10 mouse cellular contexts compared by ENCODE assay signal in genomic region chr17:30990254-30990653, GRCm38 (mm10). TPM values are rescaled to one million over a fixed set of nuclear protein-coding genes. Genes with fewer than 3 reads are reported as not detected.
DNase-seq lines count a peak whose midpoint lies in the region; ATAC-seq and TF ChIP-seq lines count a peak whose summit lies in the region.
"Had no signal": no experiment of that assay in that cellular context is flagged by ENCODE, and none has a peak within 500 bp of the region (broad histone marks: within the 10 kb centered on the region; RNA-seq: fewer than 3 reads in every experiment).

No protein-coding gene starts in this region.

- H3K4me2 ChIP-seq in liver, embryonic 12.5 days: no peak overlapping the region
- no peak overlapping the region for H3K4me2 ChIP-seq in limb, embryonic 11.5 days (ENCODE audit: low read depth, severe bottlenecking)
- H3K4me2 ChIP-seq: heart, embryonic 13.5 days had no signal

- DNase-seq in cerebellum, postnatal 14 days: peak; percentile 66
- DNase-seq in cerebellum, adult 11 months: no peak
- peak; percentile 9 for DNase-seq in liver
- peak; percentile 31 for DNase-seq in limb, embryonic 11.5 days (ENCODE audit: low spot score)
- no peak for DNase-seq in urinary bladder, adult 2 months (ENCODE audit: low spot score)

- TF ChIP-seq CTCF in bone marrow macrophage, adult 2 months (IDR thresholded peaks at IDR 0.05; ENCODE audit: low read depth, low read length): peak; percentile 16; the same call in 1 of the 2 replicates

- H3K4me3 ChIP-seq in liver, embryonic 12.5 days: no peak overlapping the region
- H3K4me3 ChIP-seq in bone marrow macrophage, adult 2 months (ENCODE audit: insufficient read depth, low read length): no peak overlapping the region
- no peak overlapping the region for H3K4me3 ChIP-seq in limb, embryonic 11.5 days (ENCODE audit: low read depth, low read length)
- H3K4me3 ChIP-seq: heart, embryonic 13.5 days had no signal

- H3K9me3 ChIP-seq in liver, embryonic 12.5 days (replicated peaks): no peaks in the 10 kb centered on the region
- no peaks in the 10 kb centered on the region for H3K9me3 ChIP-seq in limb, embryonic 11.5 days (ENCODE audit: control insufficient read depth, low read length)
- H3K9me3 ChIP-seq: heart, embryonic 13.5 days had no signal

- TF ChIP-seq POLR2A in bone marrow macrophage, adult 2 months (IDR thresholded peaks at IDR 0.05; ENCODE audit: borderline replicate concordance, low read depth, low read length): no peak

- no peak for ATAC-seq in liver, embryonic 12.5 days
- ATAC-seq in limb, embryonic 11.5 days (ENCODE audit: insufficient number of reproducible peaks, low FRiP score, low TSS enrichment, low read depth): no peak
- no peak for ATAC-seq in erythroid progenitor cell, adult 5-6 weeks (replicated peaks; ENCODE audit: low FRiP score, poor library complexity, severe bottlenecking)

- no peak overlapping the region for H3K27ac ChIP-seq in liver, embryonic 12.5 days
- no peak overlapping the region for H3K27ac ChIP-seq in bone marrow macrophage, adult 2 months (ENCODE audit: insufficient read depth, low read depth, low read length)
- no peak overlapping the region for H3K27ac ChIP-seq in limb, embryonic 11.5 days (replicated peaks; ENCODE audit: low read depth, low read length)
- H3K27ac ChIP-seq: heart, embryonic 13.5 days; macrophage had no signal

- no peaks in the 10 kb centered on the region for H3K4me1 ChIP-seq in liver, embryonic 12.5 days
- H3K4me1 ChIP-seq in bone marrow macrophage, adult 2 months (ENCODE audit: control insufficient read depth, insufficient read depth, low read length): no peaks in the 10 kb centered on the region
- no peaks in the 10 kb centered on the region for H3K4me1 ChIP-seq in limb, embryonic 11.5 days (ENCODE audit: control insufficient read depth, insufficient read depth, low read length)
- H3K4me1 ChIP-seq: heart, embryonic 13.5 days had no signal

- no peak overlapping the region for H3K9ac ChIP-seq in liver, embryonic 12.5 days
- H3K9ac ChIP-seq in limb, embryonic 11.5 days (ENCODE audit: low read length): no peak overlapping the region
- H3K9ac ChIP-seq: heart, embryonic 13.5 days had no signal

- 47% methylated on average over 10 of the region's 10 CpGs for WGBS in liver, embryonic 12.5 days (ENCODE audit: insufficient replicate concordance)
- 65% methylated on average over 10 of the region's 10 CpGs for WGBS in limb, embryonic 11.5 days

- peaks cover 16% of the 10 kb centered on the region for H3K27me3 ChIP-seq in liver, embryonic 12.5 days (replicated peaks)
- no peaks in the 10 kb centered on the region for H3K27me3 ChIP-seq in limb, embryonic 11.5 days (ENCODE audit: control insufficient read depth, insufficient read depth, low read length)

- H3K36me3 ChIP-seq in liver, embryonic 12.5 days: no peaks in the 10 kb centered on the region
- H3K36me3 ChIP-seq in limb, embryonic 11.5 days (ENCODE audit: control insufficient read depth, insufficient read depth, low read length): no peaks in the 10 kb centered on the region
- H3K36me3 ChIP-seq: heart, embryonic 13.5 days had no signal

RNA-seq across cellular contexts. Expression of gene Umodl1, which starts 35.8 kb away (rescaled TPM):
- not detected in 2 replicates for polyA plus RNA-seq in liver, embryonic 12.5 days (2016; fragmentation: Nextera tagmentation; extraction: Ambion mirVana)
- polyA plus RNA-seq in bone marrow macrophage, adult 2 months (2012; ENCODE audit: insufficient read depth, insufficient read length, missing spikeins): not detected in 2 replicates
- 0.09 TPM in 1 of 2 replicates, not detected in the other for polyA plus RNA-seq in limb, embryonic 11.5 days (2014; fragmentation: Nextera tagmentation; extraction: Ambion mirVana)
- not detected in 2 replicates for total RNA-seq in erythroid progenitor cell, adult 5-6 weeks (2015; ENCODE audit: low replicate concordance)
- not detected in 2 replicates for total RNA-seq in erythroid progenitor cell, adult 5-6 weeks (2017; ENCODE audit: low replicate concordance)
- polyA plus RNA-seq in urinary bladder, adult 2 months (2012; rRNA removed): not detected in 2 replicates
- polyA plus RNA-seq: macrophage had no signal

Comparison
In these comparisons a context has a peak if more than half of its experiments do, and no peak if none do; other contexts are left out.
1. DNase-seq: peak in cerebellum, postnatal 14 days (2 of 2), liver (single experiment) and limb, embryonic 11.5 days (single experiment); none in cerebellum, adult 11 months (single experiment) and urinary bladder, adult 2 months (single experiment).